Comparison of ENCODE assay signal across 8 mouse cellular contexts in the genomic region with DNA sequence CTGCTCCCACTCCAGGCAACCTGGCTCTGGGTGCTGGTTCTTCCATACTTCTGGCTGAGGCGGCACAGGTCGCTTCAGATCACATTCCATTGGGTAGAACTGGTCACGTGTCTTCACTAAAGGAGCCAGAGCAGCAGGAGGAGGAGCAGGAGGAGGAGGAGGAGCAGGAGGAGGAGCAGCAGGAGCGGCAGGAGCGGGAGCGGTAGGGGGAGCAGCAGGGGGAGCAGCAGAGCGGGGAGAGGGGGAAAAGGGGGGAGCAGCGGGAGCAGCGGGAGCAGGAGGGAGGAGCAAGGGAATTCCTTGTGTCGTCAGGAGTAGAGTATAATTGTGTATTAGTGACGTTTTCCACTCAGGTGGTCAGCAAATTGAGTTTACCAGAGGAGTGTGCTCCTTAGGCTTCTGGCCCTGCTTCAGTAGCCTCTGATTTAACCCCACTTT. TPM values are rescaled to one million over a fixed set of nuclear protein-coding genes. Genes with fewer than 3 reads are reported as not detected.
DNase-seq lines count a peak whose midpoint lies in the region; ATAC-seq and TF ChIP-seq lines count a peak whose summit lies in the region.

No protein-coding gene starts in this region.

- TF ChIP-seq POLR2A in heart, adult 2 months (IDR thresholded peaks at IDR 0.05; ENCODE audit: insufficient read depth, low read depth, low read length) = no peak
- no peak for TF ChIP-seq POLR2A in lung, adult 2 months (IDR thresholded peaks at IDR 0.05; ENCODE audit: borderline replicate concordance, extremely low read depth, low read depth, low read length)

- H3K27ac ChIP-seq in heart, adult 2 months = no peak overlapping the region

- no peaks in the 10 kb centered on the region for H3K36me3 ChIP-seq in heart, adult 2 months (ENCODE audit: control insufficient read depth, insufficient read depth, low read length)

- intact Hi-C loops in heart, adult 2 months (cut with DNase I) = no loop called here

- under 1% methylated on average over 10 of the region's 11 CpGs for WGBS in heart, adult 2 months
- whole genome bisulfite sequencing in lung, adult 2 months = 5% methylated on average over 10 of the region's 11 CpGs

- no peaks in the 10 kb centered on the region for H3K79me2 ChIP-seq in heart, adult 2 months (replicated peaks; ENCODE audit: control insufficient read depth, insufficient read depth, low read length)

- no peak overlapping the region for H3K9ac ChIP-seq in heart, adult 2 months (ENCODE audit: low read depth, low read length)

- no peak for TF ChIP-seq CTCF in heart, adult 2 months (IDR thresholded peaks at IDR 0.05)
- TF ChIP-seq CTCF in lung, adult 2 months (IDR thresholded peaks at IDR 0.05; ENCODE audit: insufficient read depth, low read length) = no peak

- TF ChIP-seq EP300 in heart, adult 2 months (IDR thresholded peaks at IDR 0.05; ENCODE audit: insufficient read depth, low read depth, low read length) = no peak

- no peak for DNase-seq in cerebellum, adult 8-10 months
- DNase-seq in cerebellum, postnatal 10 days = peak; percentile 43 to 60
- peak; percentile 31 to 34 for DNase-seq in heart, adult 2 months
- DNase-seq in kidney, adult 18-20 months = peak; percentile 38
- DNase-seq in lung, adult 2 months = peak; percentile 23
- DNase-seq in retina, embryonic 14.5 days (ENCODE audit: low spot score) = peak; percentile 44
- no peak for DNase-seq in layer of hippocampus, adult 8-10 months (ENCODE audit: low spot score in 2 of 2)

- no peaks in the 10 kb centered on the region for H3K4me1 ChIP-seq in heart, adult 2 months (ENCODE audit: control insufficient read depth, insufficient read depth, low read length)
- no peaks in the 10 kb centered on the region for H3K4me1 ChIP-seq in lung, adult 2 months (ENCODE audit: control insufficient read depth, insufficient read depth, low read length)

- no peaks in the 10 kb centered on the region for H3K27me3 ChIP-seq in heart, adult 2 months (ENCODE audit: control insufficient read depth, insufficient read depth, low read length)

- no peak overlapping the region for H3K4me3 ChIP-seq in heart, adult 2 months
- H3K4me3 ChIP-seq in lung, adult 2 months (replicated peaks; ENCODE audit: extremely low read depth, low read depth, low read length) = peak overlapping the region; percentile 49

- ATAC-seq in cerebellum, adult (ENCODE audit: insufficient number of reproducible peaks, low FRiP score, low TSS enrichment) = peak; percentile 42

RNA-seq across cellular contexts. Expression of gene 1700001L19Rik, which starts 8.5 kb away (rescaled TPM):
- total RNA-seq in heart, adult 2 months (2021) = not detected
- 0.10 TPM in 1 of 2 replicates, not detected in the other for polyA plus RNA-seq in heart, adult 2 months (2012; rRNA removed)
- polyA plus RNA-seq in lung, adult 2 months (2012; rRNA removed) = 0.94 and 1.7 TPM in 2 replicates
- 10 to 100 TPM; 14.5 to 21.3 (median 17.4) TPM for total RNA-seq in layer of hippocampus, adult 8-10 months (2022)

RNA-seq across cellular contexts. Expression of gene Fastkd3, which starts 23.7 kb away (rescaled TPM):
- total RNA-seq in heart, adult 2 months (2021) = 10 to 100 TPM; 12.0 to 15.2 TPM
- polyA plus RNA-seq in heart, adult 2 months (2012; rRNA removed) = 13.3 and 15.7 TPM in 2 replicates
- 7.7 and 8.5 TPM in 2 replicates for polyA plus RNA-seq in lung, adult 2 months (2012; rRNA removed)
- 10 to 100 TPM; 15.7 to 20.0 (median 17.5) TPM for total RNA-seq in layer of hippocampus, adult 8-10 months (2022)

RNA-seq across cellular contexts. Expression of gene Mtrr, which starts 23.8 kb away (rescaled TPM):
- 10 to 100 TPM; 15.8 to 19.3 TPM for total RNA-seq in heart, adult 2 months (2021)
- polyA plus RNA-seq in heart, adult 2 months (2012; rRNA removed) = 9.2 and 10.5 TPM in 2 replicates
- polyA plus RNA-seq in lung, adult 2 months (2012; rRNA removed) = 7.8 and 9.8 TPM in 2 replicates
- total RNA-seq in layer of hippocampus, adult 8-10 months (2022) = 10 to 100 TPM; 20.8 to 29.1 (median 23.7) TPM

Comparison
In these comparisons a context has a peak if more than half of its experiments do, and no peak if none do; other contexts are left out.
1. DNase-seq: peak in cerebellum, postnatal 10 days (2 of 2), heart, adult 2 months (2 of 2), kidney, adult 18-20 months (single experiment), lung, adult 2 months (single experiment) and retina, embryonic 14.5 days (single experiment); none in cerebellum, adult 8-10 months (single experiment) and layer of hippocampus, adult 8-10 months (0 of 2).
2. RNA of gene 1700001L19Rik, which starts 8.5 kb away (total RNA-seq): 14.5 to 21.3 TPM in layer of hippocampus, adult 8-10 months; not detected in heart, adult 2 months; every median in the first group is over 10 times any median in the second.